Mouse (Mus musculus) left cerebral cortex, adult 2 months (tissue): ENCODE data around the gene Tnni3. TPM values are rescaled to one million over a fixed set of nuclear protein-coding genes. Genes with fewer than 3 reads are reported as not detected.
A peak's percentile ranks its signal among the peaks of the same experiment; 100 is the strongest.

ENCODE experiments used
- DNase-seq, 2 experiments: peaks; one replicate each; pipeline ENCODE4 v3.0.0; 2021 to 2022; ENCODE audit warnings: low spot score in 2 of 2, mixed read lengths in 1 of 2; ENCODE audit errors: extremely low spot score in 1 of 2
- H3K27ac ChIP-seq: fragments of 200-600 bp; 2 replicates; pipeline ENCODE4 v1.8.1; 2022
- H3K4me3 ChIP-seq: fragments of 200-600 bp; 2 replicates; pipeline ENCODE4 v1.8.1; 2022
- CTCF ChIP-seq: fragments of 200-600 bp; IDR thresholded peaks from 2 replicates; pipeline ENCODE4 v1.8.1; 2022; ENCODE audit warnings: antibody characterized with exemption, mild to moderate bottlenecking, moderate library complexity
- intact Hi-C: fragments of 180-260 bp; cut with DNase I; formaldehyde crosslinking; loops from one replicate; pipeline ENCODE4 v1.15.1; 2025
- total RNA-seq, 2 experiments: library from RNA; stranded (reverse); gene quantifications; 2 replicates each; pipeline ENCODE4 v1.2.3; 2021

Gene Tnni3
- total RNA-seq, 2 experiments from 2014 or later = 0.84 to 0.96 TPM

DNA sequence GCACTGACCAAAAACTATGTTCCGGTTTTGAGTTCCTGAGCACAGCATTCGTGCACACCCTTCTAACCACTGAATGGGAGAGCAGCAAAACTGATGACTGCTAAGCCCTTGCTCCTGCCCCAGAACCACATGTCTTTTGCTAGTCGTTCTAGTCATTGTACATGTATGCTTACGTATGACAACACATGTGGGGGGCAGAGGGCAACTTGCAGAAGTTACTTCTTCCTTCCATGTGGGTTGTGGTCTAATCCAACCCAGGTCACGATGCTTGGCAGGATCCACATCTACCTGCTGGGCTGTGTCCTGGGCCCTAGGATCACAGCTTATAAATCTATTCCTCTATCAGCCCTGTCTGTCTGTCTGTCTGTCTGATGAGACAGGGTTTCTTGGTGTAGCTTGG, 20.2 kb downstream of the Tnni3 start:
- intact Hi-C loops = loop anchor here (5.0 to 10.0 kb wide), 2 partner anchors 369 to 558 kb away; partner anchors contain the start of genes Leng8 and U2af2
- TF ChIP-seq CTCF = no peak
- Histone ChIP-seq H3K27ac (no peak overlapping the region), H3K4me3 (no peak overlapping the region)
- DNase-seq = no peak

DNA sequence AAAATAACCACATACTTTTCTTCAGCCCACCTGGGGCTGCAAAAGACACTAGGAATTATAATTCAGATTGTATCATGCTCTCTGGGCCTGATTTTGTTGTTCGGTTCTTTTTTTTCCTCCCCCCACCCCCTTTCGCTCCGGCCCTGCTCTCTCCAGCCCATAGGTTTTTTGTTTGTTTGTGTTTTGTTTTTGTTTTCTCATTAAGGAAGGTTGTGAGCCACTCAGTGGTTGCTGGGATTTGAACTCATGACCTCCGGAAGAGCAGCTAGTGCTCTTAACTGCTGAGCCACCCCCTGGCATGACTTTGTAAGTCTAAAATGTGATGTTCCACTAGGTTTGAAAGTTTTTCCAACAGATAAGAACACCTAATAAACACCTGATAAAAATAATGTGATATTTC, 20.9 kb downstream of the Tnni3 start:
- intact Hi-C loops = loop anchor here (5.0 to 10.0 kb wide), 2 partner anchors 368 to 559 kb away; partner anchors contain the start of genes Leng8 and U2af2
- H3K4me3 ChIP-seq = no peak overlapping the region
- TF ChIP-seq CTCF = no peak
- no peak for DNase-seq
- H3K27ac ChIP-seq = no peak overlapping the region

DNA sequence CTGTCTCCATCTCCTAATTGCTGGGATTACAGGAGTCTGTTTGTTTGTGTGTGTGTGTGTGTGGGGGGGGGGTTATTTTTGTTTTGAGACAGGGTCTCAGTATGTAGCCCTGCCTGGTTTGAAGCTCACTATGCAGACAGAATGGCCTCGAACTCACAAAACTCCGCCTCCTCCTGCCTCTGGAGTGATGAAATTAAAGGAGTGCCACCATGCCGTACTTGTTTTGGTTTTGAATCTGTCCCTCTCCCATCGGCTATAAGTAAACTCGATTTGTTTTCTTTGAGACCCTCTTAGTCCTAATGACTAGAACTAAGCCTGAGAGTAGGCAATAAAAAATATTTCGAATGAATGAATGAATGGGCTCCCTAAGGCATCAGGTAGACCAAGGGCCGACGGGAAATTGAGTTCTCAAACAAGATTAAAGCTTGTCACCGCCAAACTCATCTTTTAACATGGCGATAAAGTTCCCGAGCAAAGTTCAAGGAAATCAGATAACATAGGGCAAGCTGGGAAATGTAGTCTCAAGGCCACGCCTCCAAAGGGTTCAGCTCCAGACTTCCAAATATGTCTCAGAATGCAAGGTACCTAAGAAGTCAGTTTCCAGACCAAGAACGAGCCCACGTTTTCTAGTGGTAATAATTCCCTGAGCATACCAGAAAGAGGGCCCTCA, 21.5 kb downstream of the Tnni3 start:
- peak; percentile 33 to 67 for DNase-seq
- Histone ChIP-seq H3K4me3 (peak overlapping the region; percentile 91), H3K27ac (peak overlapping the region; percentile 89; the same call in 1 of the 2 replicates)
- no peak for TF ChIP-seq CTCF
- intact Hi-C loops = loop anchor here (5.0 to 10.0 kb wide), 2 partner anchors 368 to 560 kb away; partner anchors contain the start of genes Leng8 and U2af2

DNA sequence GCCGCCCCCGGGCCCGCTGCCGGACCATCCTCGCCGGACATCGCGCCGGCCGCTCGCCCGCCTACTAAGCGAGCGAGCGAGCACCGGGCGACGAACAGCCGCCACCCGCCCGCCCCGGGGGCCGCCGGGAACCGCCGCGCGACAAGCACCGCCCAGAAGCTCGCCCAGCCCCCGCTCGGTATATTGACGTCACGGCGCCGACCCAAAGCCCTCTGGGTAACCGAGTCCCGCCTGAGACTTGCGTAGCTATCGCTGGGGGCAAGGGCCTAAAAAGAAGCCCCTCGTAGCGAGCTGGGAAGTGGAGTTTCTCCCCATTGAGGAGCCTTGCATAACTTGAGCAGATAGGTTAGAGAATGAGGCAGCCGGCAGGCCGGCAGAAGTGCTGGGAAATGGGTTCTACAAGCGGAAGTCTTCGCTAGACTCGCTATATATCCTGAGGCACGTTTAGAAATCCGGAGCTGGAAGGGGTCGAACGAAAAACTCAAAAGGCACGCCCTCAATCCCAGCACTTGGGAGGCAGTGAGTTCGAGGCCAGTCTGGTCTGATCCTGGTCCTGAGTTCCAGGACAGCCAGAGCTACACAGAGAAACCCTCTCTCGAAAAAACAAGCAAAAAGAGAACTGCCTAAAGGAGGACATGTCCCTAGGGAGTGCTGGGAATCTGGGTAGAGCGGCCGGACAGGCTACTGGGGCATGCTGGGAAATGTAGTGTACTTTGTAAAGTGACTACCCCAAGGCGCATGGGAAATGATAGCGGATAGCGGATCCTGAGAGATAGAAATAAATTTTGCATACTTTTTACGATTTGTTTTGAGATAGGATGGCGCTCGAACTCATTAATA, 22.3 kb downstream of the Tnni3 start, which contains the start of gene Ppp1r12c:
TSS of gene Ppp1r12c (minus strand) at position 123 of the 840 bp plus-strand sequence.
- intact Hi-C loops = loop anchor here (5.0 to 10.0 kb wide), 2 partner anchors 367 to 561 kb away; partner anchors contain the start of genes Leng8 and U2af2

DNA sequence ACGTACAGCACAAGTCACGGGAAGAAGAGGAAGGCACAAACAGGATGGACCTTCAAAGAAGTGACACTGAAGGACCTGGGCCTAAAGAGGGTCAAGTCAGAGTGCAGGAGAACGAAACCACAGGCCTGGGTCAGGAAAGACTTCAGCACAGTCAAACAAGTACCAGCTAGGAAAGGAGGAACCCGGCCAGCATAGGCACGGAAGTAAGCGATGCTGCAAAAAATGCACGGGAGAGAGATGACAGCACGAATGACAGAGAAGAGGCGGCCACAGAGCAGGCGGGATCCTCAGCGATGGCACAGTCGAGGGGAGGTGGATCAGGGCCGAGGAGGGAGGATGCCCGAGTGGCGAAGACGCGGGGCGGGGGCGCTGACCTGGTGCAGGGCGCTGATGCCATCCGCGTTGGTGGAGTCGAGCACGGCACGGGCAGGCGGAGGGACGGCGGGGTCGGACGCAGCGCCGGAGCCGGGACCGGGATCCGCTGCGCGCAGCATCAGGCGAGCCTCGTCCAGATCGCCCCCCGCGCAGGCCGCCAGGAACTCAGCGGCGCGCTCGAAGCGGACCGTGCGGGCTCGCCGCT, 23.0 kb downstream of the Tnni3 start:
- Histone ChIP-seq H3K4me3 (peak overlapping the region; percentile 91), H3K27ac (peak overlapping the region; percentile 89)
- peak; percentile 53 to 66 for DNase-seq
- intact Hi-C loops = loop anchor here (5.0 to 10.0 kb wide), 2 partner anchors 366 to 561 kb away; partner anchors contain the start of genes Leng8 and U2af2
- TF ChIP-seq CTCF = no peak

More for the DNA sequence above, 22.3 kb downstream of the Tnni3 start, which contains the start of gene Ppp1r12c:
- peak within 1 kb of the TSS; percentile 91 for H3K4me3 ChIP-seq
- DNase-seq = peak; percentile 96 to 98
- TF ChIP-seq CTCF = no peak
- peak within 1 kb of the TSS; percentile 89 for H3K27ac ChIP-seq

DNA sequence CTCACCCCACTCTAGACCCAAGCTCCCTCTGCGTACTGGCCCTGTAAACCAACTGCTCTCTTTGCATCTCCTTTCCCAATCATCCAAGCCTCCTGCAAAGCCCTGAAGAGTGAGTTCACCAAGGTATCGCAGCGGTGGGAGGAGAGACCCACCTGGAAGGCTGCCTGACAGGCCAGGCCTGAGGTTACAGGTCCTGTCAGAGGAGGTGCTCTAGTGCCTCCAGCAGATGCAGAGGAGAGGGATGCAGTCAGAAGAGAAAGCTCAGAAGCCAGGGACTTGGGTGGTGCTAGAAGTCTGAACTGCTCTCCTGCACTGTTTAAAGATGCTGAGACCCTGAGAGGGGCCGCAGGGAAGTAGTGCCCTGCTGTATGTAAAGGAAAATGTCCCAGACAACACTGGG, 25.0 kb downstream of the Tnni3 start:
- DNase-seq = no peak
- no peak overlapping the region for H3K4me3 ChIP-seq
- no peak for TF ChIP-seq CTCF
- intact Hi-C loops = loop anchor here (2.0 kb wide), 1 partner anchor 20 kb away; no protein-coding TSS in a partner anchor
- no peak overlapping the region for H3K27ac ChIP-seq

DNA sequence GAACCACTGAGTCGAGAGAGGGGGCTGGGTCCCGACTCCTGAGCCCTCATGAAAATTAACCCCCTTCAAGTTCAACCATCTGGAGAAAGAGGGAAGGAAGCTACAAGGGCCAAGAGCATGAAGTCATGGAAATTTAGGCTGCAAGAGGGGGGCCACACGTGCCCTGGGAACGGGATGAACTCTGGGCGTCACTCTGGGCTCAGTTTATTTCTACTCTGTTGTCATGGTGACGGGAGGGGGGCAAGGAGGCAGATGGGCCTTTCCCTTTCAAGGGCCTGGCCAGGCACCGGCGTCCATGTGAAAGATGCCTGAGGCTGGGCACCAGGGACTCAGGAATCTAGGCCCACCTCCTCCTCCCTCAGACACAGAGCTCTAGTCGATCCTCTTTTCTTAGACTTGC, 25.8 kb downstream of the Tnni3 start:
- no peak overlapping the region for H3K27ac ChIP-seq
- H3K4me3 ChIP-seq = 0 out of 2 replicates have a peak overlapping the region, but pooled peaks have one; percentile 7
- TF ChIP-seq CTCF = no peak
- DNase-seq = no peak
- intact Hi-C loops = loop anchor here (2.0 kb wide), 1 partner anchor 19 kb away; no protein-coding TSS in a partner anchor

DNA sequence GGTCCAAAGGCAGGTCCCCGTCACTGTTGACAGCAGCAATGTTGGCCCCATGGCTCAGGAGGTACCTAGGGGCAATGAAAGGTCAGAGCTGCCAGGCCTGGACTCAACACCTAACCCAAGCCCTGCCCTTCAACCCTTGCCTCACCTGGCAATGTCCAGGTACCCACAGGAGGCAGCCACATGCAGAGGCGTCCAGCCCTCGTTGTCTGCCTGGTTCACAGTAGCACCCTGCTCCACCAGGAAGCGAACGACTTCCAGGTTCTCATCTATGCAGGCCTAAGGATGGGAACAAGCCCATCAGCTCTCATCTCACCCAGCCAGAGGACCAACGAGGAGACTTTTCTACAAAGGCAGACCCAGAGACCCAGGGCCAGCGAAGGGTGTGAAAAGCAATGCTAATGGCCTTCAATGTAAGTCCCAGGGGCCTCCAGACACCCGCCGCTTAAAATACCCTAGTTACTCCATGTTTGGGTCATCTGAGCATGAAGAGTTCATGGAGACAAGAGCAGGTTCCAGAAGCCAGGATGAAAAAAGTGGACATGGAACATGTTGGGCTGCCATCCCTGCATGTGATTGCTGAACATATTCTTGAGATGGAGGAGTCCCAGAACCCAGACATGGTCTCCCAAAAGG, 26.6 kb downstream of the Tnni3 start:
- no peak for TF ChIP-seq CTCF
- DNase-seq = no peak
- Histone ChIP-seq H3K27ac (no peak overlapping the region), H3K4me3 (no peak overlapping the region)
- intact Hi-C loops = no loop called here

DNA sequence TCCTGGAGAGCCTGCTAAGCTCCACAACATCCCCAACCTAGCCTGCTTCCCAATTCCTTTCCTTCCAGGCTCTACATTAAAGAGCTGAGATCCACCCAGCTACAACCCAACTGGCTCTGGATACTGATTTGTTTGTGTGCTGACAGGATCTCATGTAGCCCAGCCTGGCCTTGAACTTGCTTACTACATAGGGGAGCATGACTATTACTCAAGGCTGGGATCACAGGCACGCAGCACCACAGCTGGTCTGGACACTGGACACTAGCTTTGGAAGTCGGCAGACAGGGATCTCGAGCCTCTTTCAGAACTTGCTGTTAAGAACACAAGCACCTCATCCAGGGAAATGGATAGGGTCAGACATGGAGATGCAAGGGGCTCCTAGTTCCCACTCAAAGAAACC, 27.6 kb downstream of the Tnni3 start:
- Histone ChIP-seq H3K27ac (no peak overlapping the region), H3K4me3 (no peak overlapping the region)
- intact Hi-C loops = no loop called here
- no peak for TF ChIP-seq CTCF
- no peak for DNase-seq

DNA sequence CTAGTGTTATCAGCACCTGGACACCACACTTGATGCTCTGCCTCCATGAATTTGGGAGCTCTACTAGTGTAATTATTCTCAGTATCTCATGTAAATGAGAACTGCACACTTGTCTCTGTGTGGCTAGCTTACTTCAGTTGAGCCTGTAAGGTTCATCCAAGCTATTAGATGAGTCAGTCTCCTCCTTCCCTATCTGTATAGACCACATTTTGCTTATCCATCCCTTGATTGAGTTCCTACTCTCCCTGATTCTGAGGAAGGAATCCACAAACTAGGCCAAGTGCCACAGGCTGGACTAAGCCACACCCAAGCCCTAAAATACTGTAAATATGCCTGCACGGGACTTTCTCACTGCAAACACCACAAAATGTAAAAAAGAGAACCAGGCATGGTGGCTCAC, 30.0 kb downstream of the Tnni3 start:
- TF ChIP-seq CTCF = no peak
- DNase-seq = no peak
- intact Hi-C loops = no loop called here
- H3K27ac ChIP-seq = no peak overlapping the region
- no peak overlapping the region for H3K4me3 ChIP-seq
